ENCODE assay signal across 20 mouse cellular contexts in the genomic region with DNA sequence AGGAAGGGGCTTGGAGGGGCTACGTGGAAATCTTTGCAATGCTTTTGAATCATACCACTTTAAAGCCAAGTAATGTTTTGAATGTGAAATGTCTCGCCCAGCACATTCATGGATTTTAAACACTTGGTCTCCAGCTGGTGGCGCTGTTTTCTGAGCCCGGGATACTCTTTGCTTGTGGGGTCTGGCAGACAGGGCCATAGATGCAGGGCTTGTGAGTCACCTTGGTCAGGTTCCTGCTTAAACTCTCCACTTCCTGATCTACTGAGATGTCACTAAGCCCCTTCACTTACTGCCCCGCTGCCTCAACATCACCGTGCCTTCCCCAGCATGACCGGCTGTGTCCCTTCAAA. TPM values are rescaled to one million over a fixed set of nuclear protein-coding genes. Genes with fewer than 3 reads are reported as not detected.
DNase-seq lines count a peak whose midpoint lies in the region; ATAC-seq and TF ChIP-seq lines count a peak whose summit lies in the region.
"Had no signal": no experiment of that assay in that cellular context is flagged by ENCODE, and none has a peak within 500 bp of the region (broad histone marks: within the 10 kb centered on the region; RNA-seq: fewer than 3 reads in every experiment).

No protein-coding gene starts in this region.

- no peaks in the 10 kb centered on the region for H3K4me1 ChIP-seq in forebrain, postnatal 0 days (ENCODE audit: insufficient read depth)
- H3K4me1 ChIP-seq in forebrain, embryonic 16.5 days (replicated peaks; ENCODE audit: control insufficient read depth, insufficient read depth, low read length), result no peaks in the 10 kb centered on the region
- H3K4me1 ChIP-seq in intestine, postnatal 0 days (replicated peaks; ENCODE audit: control insufficient read depth, insufficient read depth, low read length), result no peaks in the 10 kb centered on the region
- H3K4me1 ChIP-seq in intestine, embryonic 15.5 days (replicated peaks), result no peaks in the 10 kb centered on the region
- H3K4me1 ChIP-seq: liver, embryonic 15.5 days had no signal

- ATAC-seq in forebrain, postnatal 0 days, result no peak
- ATAC-seq in forebrain, embryonic 16.5 days, result no peak
- no peak for ATAC-seq in intestine, postnatal 0 days
- ATAC-seq in intestine, embryonic 15.5 days, result no peak
- ATAC-seq in CD4-positive, CD25-positive, alpha-beta regulatory T cell, adult 4 months, result no peak
- ATAC-seq: hindbrain, embryonic 16.5 days had no signal

- no peak overlapping the region for H3K9ac ChIP-seq in forebrain, postnatal 0 days
- no peak overlapping the region for H3K9ac ChIP-seq in forebrain, embryonic 16.5 days (replicated peaks; ENCODE audit: low read depth, low read length)
- no peak overlapping the region for H3K9ac ChIP-seq in intestine, postnatal 0 days (ENCODE audit: low read depth, low read length)
- H3K9ac ChIP-seq in intestine, embryonic 15.5 days, result no peak overlapping the region
- H3K9ac ChIP-seq: liver, embryonic 15.5 days had no signal

- no peak for DNase-seq in forebrain, postnatal 0 days
- DNase-seq in 416B (ENCODE audit: low read depth), result peak; percentile 60
- peak; percentile 74 for DNase-seq in ZHBTc4 (ENCODE audit: low read depth, low spot score)
- DNase-seq in right cerebral cortex, postnatal 25 days, result no peak
- DNase-seq: adrenal gland, adult 2 months; cerebellum, adult 18-20 months; kidney, postnatal 10 days; lung, postnatal 4 days; midbrain, embryonic 14.5 days had no signal

- no peaks in the 10 kb centered on the region for H3K36me3 ChIP-seq in forebrain, postnatal 0 days (ENCODE audit: insufficient read depth)
- no peaks in the 10 kb centered on the region for H3K36me3 ChIP-seq in forebrain, embryonic 16.5 days (ENCODE audit: control insufficient read depth, insufficient read depth)
- H3K36me3 ChIP-seq in intestine, postnatal 0 days (ENCODE audit: control insufficient read depth, insufficient read depth), result no peaks in the 10 kb centered on the region
- no peaks in the 10 kb centered on the region for H3K36me3 ChIP-seq in intestine, embryonic 15.5 days
- H3K36me3 ChIP-seq: liver, embryonic 15.5 days had no signal

- 80% methylated on average over 7 of the region's 7 CpGs for WGBS in forebrain, postnatal 0 days
- 84% methylated on average over 7 of the region's 7 CpGs for WGBS in forebrain, embryonic 16.5 days
- WGBS in intestine, postnatal 0 days, result 77% methylated on average over 7 of the region's 7 CpGs
- WGBS in intestine, embryonic 15.5 days, result 76% methylated on average over 7 of the region's 7 CpGs

- no peaks in the 10 kb centered on the region for H3K27me3 ChIP-seq in forebrain, postnatal 0 days (ENCODE audit: insufficient read depth, low read length)
- no peaks in the 10 kb centered on the region for H3K27me3 ChIP-seq in forebrain, embryonic 16.5 days (replicated peaks; ENCODE audit: control insufficient read depth, insufficient read depth, low read length)
- H3K27me3 ChIP-seq in intestine, postnatal 0 days (replicated peaks; ENCODE audit: control insufficient read depth, insufficient read depth, low read length), result no peaks in the 10 kb centered on the region
- H3K27me3 ChIP-seq in intestine, embryonic 15.5 days (replicated peaks), result no peaks in the 10 kb centered on the region
- H3K27me3 ChIP-seq: liver, embryonic 15.5 days had no signal

- H3K27ac ChIP-seq in forebrain, postnatal 0 days (ENCODE audit: low read depth, low read length), result no peak overlapping the region
- H3K27ac ChIP-seq in forebrain, embryonic 16.5 days (ENCODE audit: low read length), result no peak overlapping the region
- H3K27ac ChIP-seq in intestine, postnatal 0 days (ENCODE audit: low read depth, low read length), result no peak overlapping the region
- H3K27ac ChIP-seq in intestine, embryonic 15.5 days, result no peak overlapping the region
- H3K27ac ChIP-seq: liver, embryonic 15.5 days had no signal

- H3K9me3 ChIP-seq in forebrain, postnatal 0 days (ENCODE audit: low read length), result no peaks in the 10 kb centered on the region
- H3K9me3 ChIP-seq in forebrain, embryonic 16.5 days (ENCODE audit: control insufficient read depth, low read length), result no peaks in the 10 kb centered on the region
- no peaks in the 10 kb centered on the region for H3K9me3 ChIP-seq in intestine, postnatal 0 days (ENCODE audit: control insufficient read depth)
- H3K9me3 ChIP-seq in intestine, embryonic 15.5 days, result no peaks in the 10 kb centered on the region
- H3K9me3 ChIP-seq: liver, embryonic 15.5 days had no signal

- 0 out of 2 replicates have a peak, but pooled peaks have one; percentile 10 for TF ChIP-seq CTCF in forebrain, postnatal 0 days (IDR thresholded peaks at IDR 0.05; ENCODE audit: low read depth)
- peak; percentile 24; the same call in 1 of the 2 replicates for TF ChIP-seq CTCF in intestine, postnatal 0 days (IDR thresholded peaks at IDR 0.05; ENCODE audit: low read depth)

- no peak overlapping the region for H3K4me2 ChIP-seq in forebrain, postnatal 0 days (ENCODE audit: low read depth)
- H3K4me2 ChIP-seq in forebrain, embryonic 16.5 days (ENCODE audit: low read length), result no peak overlapping the region
- no peak overlapping the region for H3K4me2 ChIP-seq in intestine, postnatal 0 days (replicated peaks; ENCODE audit: low read depth)
- H3K4me2 ChIP-seq in intestine, embryonic 15.5 days (replicated peaks), result no peak overlapping the region
- H3K4me2 ChIP-seq: liver, embryonic 15.5 days had no signal

- H3K4me3 ChIP-seq in forebrain, postnatal 0 days (ENCODE audit: low read depth, low read length), result no peak overlapping the region
- H3K4me3 ChIP-seq in forebrain, embryonic 16.5 days (replicated peaks; ENCODE audit: low read length), result no peak overlapping the region
- H3K4me3 ChIP-seq in intestine, postnatal 0 days (ENCODE audit: low read depth, low read length), result no peak overlapping the region
- H3K4me3 ChIP-seq in intestine, embryonic 15.5 days (replicated peaks), result no peak overlapping the region
- H3K4me3 ChIP-seq: liver, embryonic 15.5 days had no signal

RNA-seq across cellular contexts. Expression of a gene that starts 11.3 kb away (rescaled TPM):
- 0.46 TPM in 1 of 2 replicates, not detected in the other for total RNA-seq in forebrain, postnatal 0 days (2014; rRNA removed)
- not detected in 2 replicates for polyA plus RNA-seq in forebrain, postnatal 0 days (2015; fragmentation: Nextera tagmentation; extraction: Ambion mirVana)
- polyA plus RNA-seq in forebrain, embryonic 16.5 days (2015; fragmentation: Nextera tagmentation; extraction: Ambion mirVana), result not detected in 2 replicates
- not detected in 2 replicates for polyA plus RNA-seq in intestine, postnatal 0 days (2015; fragmentation: Nextera tagmentation; extraction: Ambion mirVana)
- polyA plus RNA-seq in intestine, embryonic 15.5 days (2015; fragmentation: Nextera tagmentation; extraction: Ambion mirVana), result not detected in 2 replicates
- not detected for polyA plus RNA-seq in CD4-positive, CD25-positive, alpha-beta regulatory T cell, adult 4 months (2017; shearing (Covaris generic))
- total RNA-seq: adrenal gland, adult 2 months; common myeloid progenitor, adult 5-6 weeks; gastrocnemius, postnatal 4 days; layer of hippocampus, postnatal 10 days had no signal
- polyA plus RNA-seq: adrenal gland, adult 2 months; brain, embryonic 14.5 days; hindbrain, embryonic 16.5 days; limb, embryonic 11.5 days; liver, embryonic 15.5 days; midbrain, embryonic 14.5 days had no signal

RNA-seq across cellular contexts. Expression of a gene that starts 13.6 kb away (rescaled TPM):
- total RNA-seq in forebrain, postnatal 0 days (2014; rRNA removed), result not detected in 2 replicates
- not detected in 2 replicates for polyA plus RNA-seq in forebrain, postnatal 0 days (2015; fragmentation: Nextera tagmentation; extraction: Ambion mirVana)
- not detected in 2 replicates for polyA plus RNA-seq in forebrain, embryonic 16.5 days (2015; fragmentation: Nextera tagmentation; extraction: Ambion mirVana)
- not detected in 2 replicates for polyA plus RNA-seq in intestine, postnatal 0 days (2015; fragmentation: Nextera tagmentation; extraction: Ambion mirVana)
- polyA plus RNA-seq in intestine, embryonic 15.5 days (2015; fragmentation: Nextera tagmentation; extraction: Ambion mirVana), result not detected in 2 replicates
- not detected for polyA plus RNA-seq in CD4-positive, CD25-positive, alpha-beta regulatory T cell, adult 4 months (2017; shearing (Covaris generic))
- total RNA-seq: common myeloid progenitor, adult 5-6 weeks had no signal
- polyA plus RNA-seq: brain, embryonic 14.5 days; hindbrain, embryonic 16.5 days; limb, embryonic 11.5 days; liver, embryonic 15.5 days; midbrain, embryonic 14.5 days had no signal

Comparison
In these comparisons a context has a peak if more than half of its experiments do, and no peak if none do; other contexts are left out.
1. DNase-seq: peak in 416B (single experiment) and ZHBTc4 (single experiment); none in forebrain, postnatal 0 days (single experiment) and right cerebral cortex, postnatal 25 days (single experiment).